Mouse (Mus musculus): ENCODE data around the gene Plbd1.
A peak's percentile ranks its signal among the peaks of the same experiment; 100 is the strongest.

Gene Plbd1

GRCm38 (mm10) chr6:136650664-136651063, 11.1 kb downstream of the Plbd1 start:
- DNase-seq (ENCODE audit: low spot score): no peak

GRCm38 (mm10) chr6:136647455-136647861, 14.3 kb downstream of the Plbd1 start:
- no peak for DNase-seq (ENCODE audit: low spot score)

GRCm38 (mm10) chr6:136646207-136646606, 15.5 kb downstream of the Plbd1 start:
- no peak for DNase-seq (ENCODE audit: low spot score)

GRCm38 (mm10) chr6:136645754-136646153, 16.0 kb downstream of the Plbd1 start:
- no peak for DNase-seq (ENCODE audit: low spot score)

GRCm38 (mm10) chr6:136644171-136644570, 17.6 kb downstream of the Plbd1 start:
- DNase-seq (ENCODE audit: low spot score): no peak

- DNase-seq (ENCODE audit: low spot score): no peak
Observed at GRCm38 (mm10) chr6:136634982-136635381, 26.7 kb downstream of the Plbd1 start.

GRCm38 (mm10) chr6:136633719-136634118, 28.0 kb downstream of the Plbd1 start:
- no peak for DNase-seq (ENCODE audit: low spot score)

- no peak for DNase-seq (ENCODE audit: low spot score)
Observed at GRCm38 (mm10) chr6:136633154-136633553, 28.6 kb downstream of the Plbd1 start.

GRCm38 (mm10) chr6:136631945-136632534, 29.7 kb downstream of the Plbd1 start:
- DNase-seq (ENCODE audit: low spot score): no peak

GRCm38 (mm10) chr6:136631519-136631918, 30.2 kb downstream of the Plbd1 start:
- DNase-seq (ENCODE audit: low spot score): no peak

- no peak for DNase-seq (ENCODE audit: low spot score)
Observed at GRCm38 (mm10) chr6:136629639-136630038, 32.1 kb downstream of the Plbd1 start.

GRCm38 (mm10) chr6:136625421-136625820, 36.3 kb downstream of the Plbd1 start:
- no peak for DNase-seq (ENCODE audit: low spot score)

- peak; percentile 68 for DNase-seq (ENCODE audit: low spot score)
Observed at GRCm38 (mm10) chr6:136620361-136621139, 41.2 kb downstream of the Plbd1 start.

GRCm38 (mm10) chr6:136614156-136614555, 47.6 kb downstream of the Plbd1 start:
- DNase-seq (ENCODE audit: low spot score): no peak

- DNase-seq (ENCODE audit: low spot score): no peak
Observed at GRCm38 (mm10) chr6:136612312-136612711, 49.4 kb downstream of the Plbd1 start.

- DNase-seq (ENCODE audit: low spot score): no peak
Observed at GRCm38 (mm10) chr6:136611351-136612215, 50.1 kb downstream of the Plbd1 start.

- no peak for DNase-seq (ENCODE audit: low spot score)
Observed at GRCm38 (mm10) chr6:136602601-136603000, 59.1 kb downstream of the Plbd1 start.

GRCm38 (mm10) chr6:136594541-136594940, 67.2 kb downstream of the Plbd1 start:
- DNase-seq (ENCODE audit: low spot score): no peak

- no peak for DNase-seq (ENCODE audit: low spot score)
Observed at GRCm38 (mm10) chr6:136590739-136591138, 71.0 kb downstream of the Plbd1 start.

GRCm38 (mm10) chr6:136566002-136566401, 95.7 kb downstream of the Plbd1 start:
- DNase-seq (ENCODE audit: low spot score): no peak
